Mouse (Mus musculus): ENCODE measurements around the gene Cdh26. TPM values are rescaled to one million over a fixed set of nuclear protein-coding genes. Genes with fewer than 3 reads are reported as not detected.

Cdh26 gene
- polyA plus RNA-seq, 1 experiment from 2014 or later: 3.9 TPM

DNA sequence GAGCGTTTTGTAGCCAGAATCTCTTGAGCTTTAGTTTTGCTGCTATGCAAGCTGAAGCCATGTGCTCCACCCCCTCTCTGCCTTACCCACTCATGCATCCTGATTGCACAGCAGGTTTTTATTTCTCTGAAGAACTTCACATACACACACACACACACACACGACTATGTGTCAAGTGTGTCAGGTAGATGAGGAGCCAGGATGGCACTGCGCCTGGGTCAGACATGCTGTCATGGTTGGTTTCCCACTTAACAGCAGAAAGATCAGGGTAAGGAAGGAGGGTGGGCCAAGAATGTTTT lies 15.2 kb upstream of the Cdh26 start:
- WGBS: 29% methylated on average over 3 of the region's 3 CpGs
- Histone ChIP-seq H3K9ac (ENCODE audit: low read depth, low read length) (no peak overlapping the region), H3K4me1 (ENCODE audit: control insufficient read depth, insufficient read depth, low read length) (peaks cover 7% of the 10 kb centered on the region), H3K4me3 (ENCODE audit: low read depth, low read length) (peak overlapping the region; percentile 66), H3K9me3 (ENCODE audit: control insufficient read depth, low read length) (no peaks in the 10 kb centered on the region), H3K27me3 (replicated peaks; ENCODE audit: control insufficient read depth, insufficient read depth, low read length) (peaks cover 24% of the 10 kb centered on the region), H3K36me3 (ENCODE audit: control insufficient read depth, insufficient read depth, low read length) (peaks cover 8% of the 10 kb centered on the region; the same call in 1 of the 2 replicates), H3K27ac (replicated peaks; ENCODE audit: low read depth, low read length) (no peak overlapping the region), H3K4me2 (ENCODE audit: low read depth, low read length) (peak overlapping the region; percentile 100)
- ATAC-seq (ENCODE audit: low read depth): no peak
- no peak for DNase-seq (ENCODE audit: low spot score)

GRCm38 (mm10) chr2:178416427-178416826 lies 13.9 kb upstream of the Cdh26 start:
- Histone ChIP-seq H3K4me2 (ENCODE audit: low read depth, low read length) (no peak overlapping the region), H3K27ac (replicated peaks; ENCODE audit: low read depth, low read length) (no peak overlapping the region)
- no peak for ATAC-seq (ENCODE audit: low read depth)

DNA sequence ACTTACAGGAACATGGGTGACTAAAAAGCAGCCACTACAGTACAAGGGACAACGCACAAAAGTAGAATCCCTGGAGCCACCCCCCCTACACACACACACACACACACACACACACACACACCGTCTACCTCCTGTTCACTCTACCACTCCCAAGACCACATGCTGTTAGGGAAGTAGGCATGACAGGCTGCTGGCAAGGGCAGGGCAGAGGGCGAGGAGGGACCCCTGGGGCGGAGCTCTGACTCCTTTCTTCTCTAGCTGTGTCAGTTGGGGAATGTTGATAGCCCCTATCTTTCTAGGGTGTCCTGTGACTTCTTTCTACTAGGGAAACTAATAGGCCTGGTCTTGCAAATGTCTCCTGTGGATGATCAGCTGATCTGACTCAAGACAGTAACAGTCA lies 13.4 kb upstream of the Cdh26 start:
- Histone ChIP-seq H3K9ac (ENCODE audit: low read depth, low read length) (no peak overlapping the region), H3K27me3 (replicated peaks; ENCODE audit: control insufficient read depth, insufficient read depth, low read length) (peaks cover 16% of the 10 kb centered on the region), H3K9me3 (ENCODE audit: control insufficient read depth, low read length) (no peaks in the 10 kb centered on the region), H3K27ac (replicated peaks; ENCODE audit: low read depth, low read length) (no peak overlapping the region), H3K4me1 (ENCODE audit: control insufficient read depth, insufficient read depth, low read length) (peaks cover 18% of the 10 kb centered on the region), H3K36me3 (ENCODE audit: control insufficient read depth, insufficient read depth, low read length) (peaks cover 8% of the 10 kb centered on the region; the same call in 1 of the 2 replicates), H3K4me2 (ENCODE audit: low read depth, low read length) (no peak overlapping the region), H3K4me3 (ENCODE audit: low read depth, low read length) (no peak overlapping the region)
- 51% methylated on average over 4 of the region's 4 CpGs for WGBS
- ATAC-seq (ENCODE audit: low read depth) (no peak), DNase-seq (ENCODE audit: low spot score) (no peak)

More at GRCm38 (mm10) chr2:178416427-178416826, 13.9 kb upstream of the Cdh26 start:
- Histone ChIP-seq H3K9ac (ENCODE audit: low read depth, low read length) (no peak overlapping the region), H3K36me3 (ENCODE audit: control insufficient read depth, insufficient read depth, low read length) (peaks cover 8% of the 10 kb centered on the region; the same call in 1 of the 2 replicates), H3K27me3 (replicated peaks; ENCODE audit: control insufficient read depth, insufficient read depth, low read length) (peaks cover 20% of the 10 kb centered on the region), H3K4me1 (ENCODE audit: control insufficient read depth, insufficient read depth, low read length) (peaks cover 13% of the 10 kb centered on the region), H3K9me3 (ENCODE audit: control insufficient read depth, low read length) (no peaks in the 10 kb centered on the region), H3K4me3 (ENCODE audit: low read depth, low read length) (no peak overlapping the region)
- peak; percentile 44 for DNase-seq (ENCODE audit: low spot score)
- WGBS: 58% methylated on average over 13 of the region's 13 CpGs

DNA sequence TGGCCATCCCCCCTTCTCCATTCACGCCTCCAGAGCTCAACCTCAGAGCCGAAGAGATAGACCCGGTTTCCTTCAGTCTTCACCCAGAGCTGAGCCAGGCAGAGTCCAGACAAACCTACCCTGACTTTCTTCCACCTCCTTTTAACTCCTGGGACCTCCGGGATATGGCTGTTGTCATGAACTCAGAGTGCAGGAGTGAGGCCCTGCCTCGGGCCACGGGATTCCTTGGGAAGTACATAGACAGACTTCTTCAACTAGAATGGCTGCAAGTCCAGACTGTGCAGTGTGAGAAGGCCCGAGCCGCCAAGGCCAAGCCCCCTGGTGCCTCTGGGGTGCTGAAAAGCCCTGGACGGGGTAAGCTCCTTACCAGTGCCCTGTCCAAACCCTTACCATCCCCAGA lies 9.8 kb upstream of the Cdh26 start:
- H3K27ac ChIP-seq (replicated peaks; ENCODE audit: low read depth, low read length): no peak overlapping the region
- no peak for ATAC-seq (ENCODE audit: low read depth)
- DNase-seq (ENCODE audit: low spot score): no peak
- H3K9me3 ChIP-seq (ENCODE audit: control insufficient read depth, low read length): no peaks in the 10 kb centered on the region
- no peak overlapping the region for H3K4me2 ChIP-seq (ENCODE audit: low read depth, low read length)
- peaks cover 8% of the 10 kb centered on the region; the same call in 1 of the 2 replicates for H3K36me3 ChIP-seq (ENCODE audit: control insufficient read depth, insufficient read depth, low read length)
- H3K4me1 ChIP-seq (ENCODE audit: control insufficient read depth, insufficient read depth, low read length): peaks cover 17% of the 10 kb centered on the region
- WGBS: 75% methylated on average over 9 of the region's 9 CpGs
- no peak overlapping the region for H3K4me3 ChIP-seq (ENCODE audit: low read depth, low read length)
- H3K9ac ChIP-seq (ENCODE audit: low read depth, low read length): no peak overlapping the region
- H3K27me3 ChIP-seq (replicated peaks; ENCODE audit: control insufficient read depth, insufficient read depth, low read length): no peaks in the 10 kb centered on the region

DNA sequence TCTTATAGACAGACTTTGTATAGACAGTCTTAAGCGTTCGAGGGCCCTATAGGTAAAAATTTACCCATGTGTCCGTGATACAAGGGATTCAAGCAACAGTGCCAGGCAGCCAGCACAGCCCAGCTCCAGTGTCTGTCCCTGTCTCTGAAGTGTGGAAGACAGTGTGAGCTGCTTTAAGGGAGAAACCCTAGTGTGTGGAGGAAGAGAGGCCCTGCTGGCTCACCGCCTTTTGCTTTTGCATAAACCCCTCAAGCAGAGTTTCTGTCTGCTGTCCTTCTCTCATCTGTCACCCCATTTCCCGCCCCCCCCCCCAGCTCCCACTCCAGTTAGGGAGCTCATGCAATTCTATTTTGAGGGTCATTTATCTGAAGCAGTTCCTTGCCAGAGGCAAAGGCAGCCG lies 8.7 kb upstream of the Cdh26 start:
- peak overlapping the region; percentile 48; the same call in 1 of the 2 replicates for H3K27ac ChIP-seq (replicated peaks; ENCODE audit: low read depth, low read length)
- no peak for DNase-seq (ENCODE audit: low spot score)
- H3K4me2 ChIP-seq (ENCODE audit: low read depth, low read length): no peak overlapping the region
- no peak overlapping the region for H3K9ac ChIP-seq (ENCODE audit: low read depth, low read length)
- no peak for ATAC-seq (ENCODE audit: low read depth)
- no peaks in the 10 kb centered on the region for H3K27me3 ChIP-seq (replicated peaks; ENCODE audit: control insufficient read depth, insufficient read depth, low read length)
- peaks cover 17% of the 10 kb centered on the region for H3K4me1 ChIP-seq (ENCODE audit: control insufficient read depth, insufficient read depth, low read length)
- no peaks in the 10 kb centered on the region for H3K9me3 ChIP-seq (ENCODE audit: control insufficient read depth, low read length)
- no peak overlapping the region for H3K4me3 ChIP-seq (ENCODE audit: low read depth, low read length)
- 35% methylated on average over 6 of the region's 6 CpGs for WGBS
- peaks cover 8% of the 10 kb centered on the region; the same call in 1 of the 2 replicates for H3K36me3 ChIP-seq (ENCODE audit: control insufficient read depth, insufficient read depth, low read length)

- Histone ChIP-seq H3K4me2 (ENCODE audit: low read depth, low read length) (no peak overlapping the region), H3K9me3 (ENCODE audit: control insufficient read depth, low read length) (no peaks in the 10 kb centered on the region), H3K9ac (ENCODE audit: low read depth, low read length) (no peak overlapping the region), H3K4me3 (ENCODE audit: low read depth, low read length) (no peak overlapping the region), H3K27me3 (replicated peaks; ENCODE audit: control insufficient read depth, insufficient read depth, low read length) (no peaks in the 10 kb centered on the region), H3K27ac (replicated peaks; ENCODE audit: low read depth, low read length) (no peak overlapping the region), H3K4me1 (ENCODE audit: control insufficient read depth, insufficient read depth, low read length) (peaks cover 17% of the 10 kb centered on the region), H3K36me3 (ENCODE audit: control insufficient read depth, insufficient read depth, low read length) (peaks cover 8% of the 10 kb centered on the region; the same call in 1 of the 2 replicates)
- 15% methylated on average over 2 of the region's 3 CpGs for WGBS
- peak; percentile 65 for ATAC-seq (ENCODE audit: low read depth)
- DNase-seq (ENCODE audit: low spot score): peak; percentile 43
Measured at GRCm38 (mm10) chr2:178422186-178422585, 8.1 kb upstream of the Cdh26 start.

- H3K9me3 ChIP-seq (ENCODE audit: control insufficient read depth, low read length): no peaks in the 10 kb centered on the region
- no peak for ATAC-seq (ENCODE audit: low read depth)
- no peaks in the 10 kb centered on the region for H3K27me3 ChIP-seq (replicated peaks; ENCODE audit: control insufficient read depth, insufficient read depth, low read length)
- peaks cover 4% of the 10 kb centered on the region; the same call in 1 of the 2 replicates for H3K36me3 ChIP-seq (ENCODE audit: control insufficient read depth, insufficient read depth, low read length)
- H3K4me3 ChIP-seq (ENCODE audit: low read depth, low read length): no peak overlapping the region
- no peak overlapping the region for H3K4me2 ChIP-seq (ENCODE audit: low read depth, low read length)
- no peak overlapping the region for H3K9ac ChIP-seq (ENCODE audit: low read depth, low read length)
- peaks cover 17% of the 10 kb centered on the region for H3K4me1 ChIP-seq (ENCODE audit: control insufficient read depth, insufficient read depth, low read length)
- no peak for DNase-seq (ENCODE audit: low spot score)
- no peak overlapping the region for H3K27ac ChIP-seq (replicated peaks; ENCODE audit: low read depth, low read length)
- WGBS: 55% methylated on average over 5 of the region's 5 CpGs
Measured at GRCm38 (mm10) chr2:178423223-178423622, 7.1 kb upstream of the Cdh26 start.

- no peak for ATAC-seq (ENCODE audit: low read depth)
- Histone ChIP-seq H3K4me1 (ENCODE audit: control insufficient read depth, insufficient read depth, low read length) (peaks cover 13% of the 10 kb centered on the region), H3K9me3 (ENCODE audit: control insufficient read depth, low read length) (no peaks in the 10 kb centered on the region), H3K4me3 (ENCODE audit: low read depth, low read length) (no peak overlapping the region), H3K36me3 (ENCODE audit: control insufficient read depth, insufficient read depth, low read length) (no peaks in the 10 kb centered on the region), H3K27ac (replicated peaks; ENCODE audit: low read depth, low read length) (no peak overlapping the region), H3K9ac (ENCODE audit: low read depth, low read length) (no peak overlapping the region), H3K4me2 (ENCODE audit: low read depth, low read length) (no peak overlapping the region), H3K27me3 (replicated peaks; ENCODE audit: control insufficient read depth, insufficient read depth, low read length) (no peaks in the 10 kb centered on the region)
- 31% methylated on average over 4 of the region's 4 CpGs for whole genome bisulfite sequencing
- peak; percentile 75 for DNase-seq (ENCODE audit: low spot score)
Measured at GRCm38 (mm10) chr2:178426229-178426628, 4.1 kb upstream of the Cdh26 start.

DNA sequence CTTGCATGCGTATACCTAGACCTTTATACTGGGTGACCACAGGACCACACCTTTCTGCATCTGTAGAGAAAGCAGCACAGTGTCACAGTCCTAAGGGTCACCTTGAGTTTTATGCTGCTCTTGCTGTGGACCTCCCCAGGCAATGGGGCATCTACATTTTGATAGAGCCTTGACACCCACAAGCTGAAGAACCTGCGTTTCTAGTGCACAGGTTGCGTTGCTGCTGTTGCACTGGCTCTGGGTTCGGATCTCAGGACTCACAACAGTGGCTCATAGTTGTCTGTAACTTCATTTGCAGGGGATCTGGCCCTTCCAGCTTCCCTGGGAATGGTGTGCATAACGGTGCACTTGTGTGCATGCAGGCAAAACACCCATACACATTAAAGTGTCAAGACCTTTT lies 3.1 kb upstream of the Cdh26 start:
- Histone ChIP-seq H3K4me1 (ENCODE audit: control insufficient read depth, insufficient read depth, low read length) (peaks cover 4% of the 10 kb centered on the region), H3K27ac (replicated peaks; ENCODE audit: low read depth, low read length) (no peak overlapping the region), H3K4me3 (ENCODE audit: low read depth, low read length) (no peak overlapping the region), H3K36me3 (ENCODE audit: control insufficient read depth, insufficient read depth, low read length) (no peaks in the 10 kb centered on the region), H3K9ac (ENCODE audit: low read depth, low read length) (no peak overlapping the region), H3K9me3 (ENCODE audit: control insufficient read depth, low read length) (no peaks in the 10 kb centered on the region), H3K27me3 (replicated peaks; ENCODE audit: control insufficient read depth, insufficient read depth, low read length) (no peaks in the 10 kb centered on the region), H3K4me2 (ENCODE audit: low read depth, low read length) (no peak overlapping the region)
- DNase-seq (ENCODE audit: low spot score): no peak
- ATAC-seq (ENCODE audit: low read depth): no peak
- WGBS: 87% methylated on average over 5 of the region's 5 CpGs
